Mouse (Mus musculus): Measurements from ENCODE around the gene Rnf169.
"Not testable (repeated sequence)": the region's sequence is repeated elsewhere in the genome, so short reads cannot be mapped to it uniquely, and the experiment has no call there.

Gene Rnf169

DNA sequence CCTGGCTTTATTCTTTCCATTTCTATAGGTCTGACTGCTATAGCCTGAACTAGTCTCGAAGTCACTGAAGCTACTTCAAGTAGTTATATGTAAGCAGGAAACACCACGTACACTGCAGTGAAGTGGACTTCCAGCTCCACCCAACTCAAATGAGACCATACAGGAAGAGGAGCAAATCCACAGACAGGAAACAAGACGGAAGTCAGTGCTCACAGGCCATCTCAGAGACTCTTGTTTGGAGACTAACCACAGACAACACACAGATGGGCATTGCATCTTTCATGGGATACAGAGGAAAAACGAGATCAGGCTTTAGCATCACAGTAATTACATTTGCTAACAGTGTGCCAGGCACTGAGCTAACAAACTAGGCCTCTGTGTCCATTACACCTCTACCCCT, 33.9 kb downstream of the Rnf169 start:
- no peak for DNase-seq (ENCODE audit: low spot score in 2 of 2)

- DNase-seq (ENCODE audit: low spot score in 2 of 2) = no peak
These were observed 34.3 kb downstream of the Rnf169 start for GRCm38 (mm10) chr7:99945939-99946338.

GRCm38 (mm10) chr7:99945012-99945411, 35.2 kb downstream of the Rnf169 start:
- DNase-seq (ENCODE audit: low spot score in 2 of 2) = not testable (repeated sequence)

DNA sequence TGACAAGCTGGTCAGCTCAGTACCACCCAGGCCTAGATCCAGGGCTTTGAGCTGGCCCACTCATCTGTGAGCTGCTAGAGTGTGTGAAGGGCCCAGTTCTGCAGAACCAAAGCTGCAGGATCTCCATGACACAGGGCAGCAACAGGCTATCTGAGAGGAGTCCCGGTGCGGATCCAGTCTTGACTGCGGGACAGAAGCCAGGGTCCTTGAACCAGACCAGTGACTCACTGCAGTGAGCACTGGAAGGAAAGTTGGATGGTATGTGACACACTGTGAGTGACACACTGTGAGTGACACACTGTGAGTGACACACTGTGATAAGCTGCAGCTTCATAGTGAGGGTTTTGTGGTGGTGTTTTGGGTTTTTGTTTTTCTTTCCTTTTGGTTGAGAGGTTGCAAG, 35.7 kb downstream of the Rnf169 start:
- DNase-seq (ENCODE audit: low spot score in 2 of 2) = no peak

- DNase-seq (ENCODE audit: low spot score in 2 of 2) = no peak
These were observed 39.6 kb downstream of the Rnf169 start for GRCm38 (mm10) chr7:99940669-99941068.

DNA sequence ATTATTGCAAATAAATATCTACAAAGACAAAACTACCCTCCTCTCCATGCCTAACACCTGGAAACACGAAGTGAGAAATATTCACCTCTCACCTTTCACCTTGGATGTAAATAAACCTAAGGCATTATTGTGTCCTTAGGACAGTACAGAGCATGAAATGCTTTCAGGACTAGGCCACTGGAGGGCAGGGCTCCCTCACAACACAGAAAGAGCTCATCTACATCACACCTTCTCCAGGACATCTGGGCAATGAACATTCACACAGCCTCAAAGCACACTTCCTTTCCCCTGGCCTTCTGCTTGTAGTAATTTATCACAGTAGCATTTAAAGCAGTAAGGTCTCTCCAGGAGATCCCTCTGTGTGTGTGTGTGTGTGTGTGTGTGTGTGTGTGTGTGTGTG, 44.5 kb downstream of the Rnf169 start:
- DNase-seq (ENCODE audit: low spot score in 2 of 2) = no peak

DNA sequence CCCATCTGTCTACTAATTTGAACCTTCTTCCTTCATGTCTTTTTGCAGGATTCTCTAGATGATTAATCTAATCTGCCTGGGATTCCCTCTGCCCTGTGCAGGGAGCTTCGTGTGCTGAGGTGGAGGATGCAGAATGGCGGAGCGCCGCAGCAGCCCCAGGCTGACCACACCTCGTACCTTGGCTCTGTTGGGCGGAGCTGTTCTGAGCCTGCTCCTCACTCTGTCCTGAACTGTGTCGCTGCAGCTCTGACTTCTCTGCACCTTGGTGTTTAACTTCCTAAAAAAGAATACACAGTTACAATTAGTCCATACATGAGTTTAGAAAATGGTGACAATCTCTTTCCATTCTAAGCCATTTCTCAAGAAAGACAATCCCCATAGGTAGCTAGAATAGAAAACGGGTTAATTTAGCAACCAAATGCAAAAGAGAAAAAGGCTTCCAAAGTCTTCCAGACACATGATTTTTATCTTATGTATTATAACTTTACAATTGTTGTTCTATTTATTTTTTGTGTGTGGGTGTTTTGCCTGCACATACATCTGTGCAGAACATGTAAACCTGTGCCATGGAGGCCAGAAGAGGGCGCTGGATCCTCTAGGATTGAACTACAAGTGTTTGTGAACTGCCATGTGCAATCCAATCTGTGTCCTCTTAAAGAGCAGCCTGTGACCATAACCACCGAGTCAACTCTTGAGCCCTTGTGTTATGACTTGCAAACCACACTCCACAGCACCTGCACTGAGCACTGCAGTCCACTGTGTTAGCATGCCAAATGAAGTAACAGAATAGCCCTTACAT, 53.1 kb downstream of the Rnf169 start:
- DNase-seq (ENCODE audit: low spot score in 2 of 2) = peak; percentile 36 to 67

DNA sequence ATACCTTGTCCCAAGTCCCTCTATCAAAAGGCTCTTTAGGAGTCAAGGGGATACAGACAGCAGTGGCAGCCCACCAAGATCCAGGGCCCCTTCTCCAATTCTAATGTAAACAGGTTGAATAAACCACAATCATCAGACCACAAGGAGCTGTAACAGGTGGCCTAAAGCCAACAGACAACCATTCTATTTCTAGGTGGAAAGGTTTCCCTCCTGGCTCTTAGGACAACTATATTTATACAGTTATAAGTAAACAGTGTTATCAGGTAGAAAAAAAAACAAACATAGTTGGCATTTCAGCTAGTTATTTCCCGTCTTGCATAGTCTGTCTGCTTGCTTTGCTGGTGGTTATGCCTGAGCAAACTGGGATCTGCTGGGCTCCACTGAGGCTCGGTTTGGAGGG, 59.8 kb downstream of the Rnf169 start:
- DNase-seq (ENCODE audit: low spot score in 2 of 2) = no peak

GRCm38 (mm10) chr7:99919971-99920370, 60.3 kb downstream of the Rnf169 start:
- DNase-seq (ENCODE audit: low spot score in 2 of 2) = no peak

DNA sequence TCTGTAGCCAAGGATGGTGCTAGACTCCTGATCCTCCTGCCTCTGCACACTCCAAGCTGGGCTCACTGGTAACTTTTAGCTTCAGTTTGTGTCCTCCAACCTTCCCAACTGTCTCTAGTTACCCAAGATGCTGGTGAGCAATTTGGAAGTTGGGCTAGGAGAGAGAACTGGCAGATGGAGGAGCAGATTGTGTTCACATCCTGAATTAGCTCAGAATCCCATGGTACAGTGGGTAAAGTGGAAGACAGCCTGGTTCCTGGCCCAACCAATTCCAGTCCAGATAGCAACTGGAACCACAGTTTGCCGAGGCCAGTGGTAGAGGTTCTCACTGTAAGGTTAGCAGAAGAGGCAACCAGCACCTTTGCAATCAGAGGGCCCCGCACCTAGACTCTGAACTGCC, 61.1 kb downstream of the Rnf169 start:
- DNase-seq (ENCODE audit: low spot score in 2 of 2) = no peak

DNA sequence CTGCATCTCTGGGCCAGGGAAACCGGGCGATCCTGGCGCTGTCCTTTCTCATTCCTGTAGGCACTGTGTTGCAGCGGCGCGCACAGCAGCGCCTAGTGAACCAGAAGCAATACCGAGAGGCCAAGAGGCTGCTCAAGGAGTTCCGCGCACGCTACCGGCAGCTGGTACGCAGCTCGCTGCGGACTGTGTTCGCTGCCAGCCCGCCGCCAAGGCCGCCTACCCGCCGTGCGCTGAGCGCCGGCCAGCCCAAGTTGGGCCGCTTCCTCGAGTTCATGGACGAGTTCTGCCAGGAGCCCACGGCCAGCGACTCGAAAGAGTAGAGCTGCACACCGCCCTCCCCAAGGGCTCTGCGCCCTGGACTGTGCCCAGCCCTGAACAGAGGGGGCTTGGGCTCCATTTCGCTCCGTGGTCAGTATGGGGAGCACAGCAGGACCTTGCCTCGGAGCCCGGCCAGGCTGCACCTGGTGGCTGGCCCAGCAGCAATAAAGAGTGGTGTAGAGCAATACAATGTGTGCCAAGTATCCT, 62.9 kb downstream of the Rnf169 start:
- peak in 1 of 2 experiments; percentile 47 for DNase-seq (ENCODE audit: low spot score in 2 of 2)

DNA sequence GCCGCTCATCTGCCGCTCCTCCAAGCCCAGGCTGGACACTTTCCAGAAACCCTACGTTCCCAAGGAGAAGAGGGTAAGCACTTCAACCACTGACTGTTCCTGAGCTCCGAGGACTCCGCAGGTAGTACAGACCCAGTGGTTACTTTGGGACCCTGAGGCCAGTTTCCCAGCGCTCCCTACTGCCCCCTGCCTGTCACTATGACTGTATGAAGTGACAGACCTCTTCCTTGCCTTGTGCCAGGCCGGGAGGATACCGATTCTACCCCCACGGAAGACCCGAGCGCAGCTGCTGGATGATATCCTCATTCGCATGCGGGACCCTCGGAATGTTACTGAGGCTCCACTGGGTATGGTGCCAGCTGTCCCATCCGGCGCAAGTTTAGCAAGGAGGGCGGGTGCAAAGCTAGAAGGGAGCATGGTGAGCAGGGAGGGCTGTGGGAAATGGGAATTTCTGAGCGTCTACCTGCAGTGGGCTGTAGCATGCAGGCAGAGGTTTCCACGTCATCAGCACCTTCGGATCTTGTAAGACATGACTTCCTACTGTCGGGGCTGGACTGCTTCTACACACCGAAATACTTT, 63.4 kb downstream of the Rnf169 start:
- DNase-seq (ENCODE audit: low spot score in 2 of 2) = no peak

DNA sequence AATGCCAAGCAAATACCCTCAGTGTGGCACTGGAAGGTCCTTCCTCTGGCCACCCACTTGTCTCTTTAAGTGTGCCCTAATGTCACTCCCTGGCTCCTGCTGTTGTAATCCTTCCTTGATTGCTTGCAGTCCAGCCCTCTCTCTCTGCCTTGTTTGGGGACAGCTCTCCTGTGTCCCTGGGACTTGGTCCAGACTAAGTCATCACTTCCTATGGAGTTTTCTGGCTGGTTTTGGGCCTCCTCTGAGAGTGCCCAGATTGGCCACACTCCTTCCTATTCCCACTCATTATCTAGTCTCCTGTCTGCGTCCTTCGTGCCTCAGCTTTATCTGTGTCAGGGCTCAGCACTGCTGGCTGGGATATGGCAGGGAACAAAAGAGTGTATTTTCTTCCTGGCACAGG, 64.7 kb downstream of the Rnf169 start:
- no peak for DNase-seq (ENCODE audit: low spot score in 2 of 2)

- no peak for DNase-seq (ENCODE audit: low spot score in 2 of 2)
These were observed 65.9 kb downstream of the Rnf169 start for GRCm38 (mm10) chr7:99914316-99914715.

- DNase-seq (ENCODE audit: low spot score in 2 of 2) = no peak
These were observed 69.2 kb downstream of the Rnf169 start for GRCm38 (mm10) chr7:99911038-99911437.

DNA sequence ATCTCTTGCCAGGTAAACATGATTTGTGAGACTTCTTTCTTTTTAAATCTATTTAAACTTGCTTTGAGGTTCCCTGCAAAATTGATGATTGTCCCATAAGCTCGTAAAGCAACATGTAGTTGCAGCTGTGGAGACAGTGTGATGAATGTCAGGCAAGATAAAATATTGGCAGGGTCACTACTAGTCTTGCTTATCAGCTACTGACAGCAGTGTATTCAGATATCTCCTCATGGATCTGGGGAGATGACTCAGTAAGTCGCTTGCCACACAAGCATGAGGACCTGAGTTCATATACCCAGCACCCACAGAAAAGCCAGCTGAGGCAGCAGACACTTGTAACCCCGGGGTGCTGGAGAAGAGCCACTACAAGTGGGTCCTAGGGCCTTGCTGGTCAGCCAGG, 72.8 kb downstream of the Rnf169 start:
- no peak for DNase-seq (ENCODE audit: low spot score in 2 of 2)

DNA sequence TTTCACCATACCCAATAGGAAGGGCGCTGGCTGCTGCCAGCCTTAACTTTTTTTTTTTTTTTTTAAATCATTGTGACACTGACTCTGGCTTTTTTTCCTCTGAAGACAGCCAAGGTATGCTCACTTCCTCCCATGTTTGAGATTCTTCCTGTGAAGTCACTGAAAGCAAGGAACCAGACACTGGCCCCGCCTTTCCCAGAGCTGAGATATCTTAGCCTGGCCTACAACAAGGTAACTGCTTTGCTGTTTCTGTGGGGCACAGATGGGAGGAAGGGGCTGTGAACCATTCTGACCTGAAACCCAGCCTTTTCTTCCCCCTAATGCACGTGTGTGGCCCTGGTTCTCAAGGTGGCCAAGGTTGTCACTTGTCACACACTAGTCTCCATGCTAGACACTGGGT, 73.9 kb downstream of the Rnf169 start:
- no peak for DNase-seq (ENCODE audit: low spot score in 2 of 2)

DNA sequence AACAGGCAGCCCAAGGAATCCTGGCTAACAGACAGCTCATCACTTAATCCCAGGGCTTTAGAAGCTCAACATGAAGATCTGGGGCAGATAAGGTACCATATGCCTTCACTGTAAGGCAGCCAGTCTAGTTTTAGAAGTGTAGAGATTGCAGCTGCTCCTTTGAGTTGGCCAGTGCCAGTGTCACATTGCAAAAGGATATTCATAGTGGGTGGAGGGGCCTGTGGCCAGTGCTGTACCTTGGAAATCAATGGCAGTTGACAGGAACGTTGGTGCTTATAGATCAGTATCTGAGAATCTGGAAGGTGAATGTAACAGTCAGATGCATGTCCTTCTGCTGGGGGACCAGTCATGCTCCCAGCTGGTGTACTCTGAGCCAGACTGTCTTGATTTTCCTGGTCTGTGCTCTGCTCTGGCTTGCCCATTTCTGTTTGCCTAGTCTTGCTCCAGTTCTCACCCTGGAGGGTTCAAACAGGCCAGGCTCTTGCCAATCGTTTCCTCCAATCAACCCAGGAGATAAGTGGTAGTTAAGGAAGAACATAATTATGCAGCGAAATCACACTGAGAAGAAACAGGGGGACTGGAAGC, 75.7 kb downstream of the Rnf169 start:
- DNase-seq (ENCODE audit: low spot score in 2 of 2) = no peak

GRCm38 (mm10) chr7:99902918-99903665, 77.2 kb downstream of the Rnf169 start:
- DNase-seq (ENCODE audit: low spot score in 2 of 2) = no peak

DNA sequence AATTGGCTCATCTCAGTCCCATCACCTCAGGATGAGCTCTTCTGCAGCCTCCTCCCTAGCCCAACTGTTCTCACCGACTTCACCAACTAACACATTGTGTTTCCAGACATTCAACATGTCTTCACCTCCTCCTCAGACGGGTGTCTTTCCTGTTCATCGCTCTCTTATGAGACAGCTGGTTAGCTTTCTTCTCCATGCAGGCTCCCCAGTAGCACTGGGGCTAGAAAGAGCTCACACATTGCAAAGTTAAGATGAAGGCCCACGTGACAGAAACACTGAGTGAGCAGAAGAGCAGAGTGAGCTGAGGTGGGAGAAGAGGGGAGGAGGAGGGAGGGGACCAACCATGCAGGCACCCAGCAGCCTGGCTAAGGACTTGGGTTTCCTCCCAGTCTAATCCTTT, 78.0 kb downstream of the Rnf169 start:
- DNase-seq (ENCODE audit: low spot score in 2 of 2) = no peak

- no peak for DNase-seq (ENCODE audit: low spot score in 2 of 2)
These were observed 83.3 kb downstream of the Rnf169 start for GRCm38 (mm10) chr7:99896905-99897304.

- DNase-seq (ENCODE audit: low spot score in 2 of 2) = no peak
These were observed 85.8 kb downstream of the Rnf169 start for GRCm38 (mm10) chr7:99894478-99894877.
